ENCODE assay signal across 16 mouse cellular contexts in the genomic region with DNA sequence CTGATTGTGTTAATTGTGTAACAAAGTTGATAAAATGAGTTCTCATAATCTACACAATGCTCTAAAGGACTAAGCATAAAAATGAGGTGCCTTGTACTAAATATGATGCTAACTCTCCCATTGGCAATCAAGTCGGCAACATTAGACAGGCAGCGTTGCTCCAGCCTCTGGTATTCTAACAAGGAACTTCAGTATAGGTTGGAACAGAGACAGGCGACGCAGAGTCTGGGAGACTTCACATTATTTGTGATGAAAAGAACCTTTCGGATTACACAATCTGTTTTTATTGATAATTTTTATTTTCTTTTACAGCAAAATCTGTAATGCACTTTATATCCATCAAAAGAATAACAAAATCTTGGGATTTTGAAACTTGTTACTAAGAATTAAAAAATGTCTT.
"Had no signal": no experiment of that assay in that cellular context is flagged by ENCODE, and none has a peak within 500 bp of the region (broad histone marks: within the 10 kb centered on the region; RNA-seq: fewer than 3 reads in every experiment).

No protein-coding gene starts in this region.

- ATAC-seq: liver, embryonic 12.5 days had no signal

- H3K4me2 ChIP-seq: limb, embryonic 12.5 days; limb, embryonic 15.5 days; liver, embryonic 12.5 days; liver, embryonic 15.5 days; midbrain, embryonic 11.5 days had no signal

- H3K9me3 ChIP-seq: limb, embryonic 12.5 days; limb, embryonic 15.5 days; liver, embryonic 12.5 days; liver, embryonic 15.5 days had no signal

- DNase-seq: kidney, postnatal 4 days; layer of hippocampus, adult 9-11 months; left cerebral cortex, postnatal 4 days; lung, adult 2 months; lung, postnatal 14 days; lung, postnatal 4 days; midbrain, embryonic 14.5 days; thymus, adult 2 months; thymus, postnatal 14 days; thymus, postnatal 4 days had no signal

- H3K27me3 ChIP-seq: limb, embryonic 12.5 days; limb, embryonic 15.5 days; liver, embryonic 12.5 days; liver, embryonic 15.5 days had no signal

- H3K9ac ChIP-seq: limb, embryonic 12.5 days; limb, embryonic 15.5 days; liver, embryonic 12.5 days; liver, embryonic 15.5 days had no signal

- H3K27ac ChIP-seq: limb, embryonic 12.5 days; liver, embryonic 12.5 days; liver, embryonic 15.5 days; stomach, postnatal 0 days had no signal

- H3K4me1 ChIP-seq: limb, embryonic 12.5 days; limb, embryonic 15.5 days; liver, embryonic 12.5 days; liver, embryonic 15.5 days had no signal

- H3K4me3 ChIP-seq: limb, embryonic 12.5 days; limb, embryonic 15.5 days; liver, embryonic 12.5 days; liver, embryonic 15.5 days had no signal

- H3K36me3 ChIP-seq: limb, embryonic 12.5 days; limb, embryonic 15.5 days; liver, embryonic 12.5 days; liver, embryonic 15.5 days had no signal
